ENCODE assay signal across 15 mouse cellular contexts in genomic region chr14:61896879-61897278, GRCm38 (mm10).
"Had no signal": no experiment of that assay in that cellular context is flagged by ENCODE, and none has a peak within 500 bp of the region (broad histone marks: within the 10 kb centered on the region; RNA-seq: fewer than 3 reads in every experiment).

No protein-coding gene starts in this region.

- H3K9ac ChIP-seq: neural tube, embryonic 15.5 days; stomach, embryonic 15.5 days had no signal

- H3K9me3 ChIP-seq: neural tube, embryonic 15.5 days had no signal

- H3K27ac ChIP-seq: neural tube, embryonic 15.5 days; stomach, embryonic 15.5 days; stomach, postnatal 0 days had no signal

- DNase-seq: retina, postnatal 1 day; right cerebral cortex, adult 18-20 months; right cerebral cortex, postnatal 14 days; right cerebral cortex, postnatal 25 days; right cerebral cortex, postnatal 4 days; spleen, adult 18-20 months; thymus, adult 18-20 months; thymus, adult 2 months; thymus, postnatal 14 days; thymus, postnatal 25 days; thymus, postnatal 36 days; thymus, postnatal 4 days had no signal

- H3K4me1 ChIP-seq: neural tube, embryonic 15.5 days; stomach, embryonic 15.5 days had no signal

- H3K4me3 ChIP-seq: neural tube, embryonic 15.5 days; stomach, embryonic 15.5 days had no signal

- H3K36me3 ChIP-seq: neural tube, embryonic 15.5 days; stomach, embryonic 15.5 days had no signal

- H3K27me3 ChIP-seq: neural tube, embryonic 15.5 days; stomach, embryonic 15.5 days had no signal

- H3K4me2 ChIP-seq: neural tube, embryonic 15.5 days; stomach, embryonic 15.5 days had no signal
